Mouse (Mus musculus): Measurements from ENCODE around the gene Gga3. TPM values are rescaled to one million over a fixed set of nuclear protein-coding genes. Genes with fewer than 3 reads are reported as not detected.

Gene Gga3
- polyA plus RNA-seq, 1 experiment: 17.7 TPM

DNA sequence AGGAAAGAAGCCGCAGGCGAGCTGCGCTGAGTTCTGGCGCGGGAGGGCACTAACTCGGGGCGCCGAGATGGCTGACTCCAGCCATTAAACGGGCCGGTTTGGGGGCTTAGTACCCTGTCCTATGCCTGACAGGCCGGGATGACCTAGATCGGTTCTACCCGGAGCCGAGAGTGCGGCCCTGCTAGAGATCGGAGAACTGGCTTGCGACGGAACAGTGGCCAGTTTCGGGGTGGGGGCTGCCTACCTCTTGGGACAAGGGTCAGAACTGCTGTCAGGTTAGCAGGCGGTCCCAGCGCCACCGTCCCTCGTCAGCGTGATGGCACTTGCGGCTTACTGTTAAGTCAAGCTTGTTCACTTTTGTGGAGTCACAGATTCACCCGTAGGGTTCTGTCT, 449 bp upstream of the Gga3 start:
- H3K27me3 ChIP-seq (replicated peaks; ENCODE audit: control insufficient read depth, insufficient read depth, low read length): no peaks in the 10 kb centered on the region
- TF ChIP-seq POLR2A (IDR thresholded peaks at IDR 0.05; ENCODE audit: low read depth, low read length) (no peak), CTCF (conservative IDR thresholded peaks at IDR 0.05; ENCODE audit: insufficient read depth, insufficient read length, low read depth, low read length) (no peak)
- peaks cover 6% of the 10 kb centered on the region; the same call in 1 of the 2 replicates for H3K4me1 ChIP-seq (ENCODE audit: control insufficient read depth, insufficient read depth, low read length)
- H3K4me3 ChIP-seq (ENCODE audit: insufficient read depth, low read depth, low read length): peak overlapping the region; percentile 93
- 0 out of 2 replicates have a peak, but pooled peaks cover 1% of the 10 kb centered on the region for H3K36me3 ChIP-seq (ENCODE audit: control insufficient read depth, insufficient read depth, low read length)
- H3K27ac ChIP-seq (ENCODE audit: insufficient read depth, low read depth, low read length): peak overlapping the region; percentile 99
- DNase-seq: peak; percentile 48
- under 1% methylated on average over 26 of the region's 26 CpGs for WGBS

DNA sequence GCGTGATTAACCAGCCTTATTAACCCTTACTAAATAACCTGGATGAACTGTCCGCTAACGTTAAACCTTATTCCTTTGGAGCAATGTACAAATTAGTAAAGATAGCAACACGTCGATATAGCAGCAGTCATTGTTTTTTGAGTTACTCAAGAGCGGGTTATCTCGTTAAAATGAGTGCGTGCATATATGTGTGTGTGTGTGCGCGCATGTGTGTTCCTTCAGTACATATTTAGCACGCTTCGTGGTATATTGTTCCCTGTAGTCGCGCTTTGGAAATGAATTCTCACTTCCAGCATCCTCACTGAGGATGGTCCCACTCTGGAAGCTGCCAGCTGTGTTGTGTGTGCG, 749 bp downstream of the Gga3 start:
- H3K27me3 ChIP-seq (replicated peaks; ENCODE audit: control insufficient read depth, insufficient read depth, low read length): no peaks in the 10 kb centered on the region
- H3K27ac ChIP-seq (ENCODE audit: insufficient read depth, low read depth, low read length): peak overlapping the region; percentile 77
- H3K36me3 ChIP-seq (ENCODE audit: control insufficient read depth, insufficient read depth, low read length): 0 out of 2 replicates have a peak, but pooled peaks cover 1% of the 10 kb centered on the region
- H3K4me1 ChIP-seq (ENCODE audit: control insufficient read depth, insufficient read depth, low read length): peaks cover 6% of the 10 kb centered on the region; the same call in 1 of the 2 replicates
- peak overlapping the region; percentile 93 for H3K4me3 ChIP-seq (ENCODE audit: insufficient read depth, low read depth, low read length)
- TF ChIP-seq CTCF (conservative IDR thresholded peaks at IDR 0.05; ENCODE audit: insufficient read depth, insufficient read length, low read depth, low read length) (no peak), POLR2A (IDR thresholded peaks at IDR 0.05; ENCODE audit: low read depth, low read length) (no peak)
- WGBS: under 1% methylated on average over 15 of the region's 15 CpGs
- DNase-seq: no peak

DNA sequence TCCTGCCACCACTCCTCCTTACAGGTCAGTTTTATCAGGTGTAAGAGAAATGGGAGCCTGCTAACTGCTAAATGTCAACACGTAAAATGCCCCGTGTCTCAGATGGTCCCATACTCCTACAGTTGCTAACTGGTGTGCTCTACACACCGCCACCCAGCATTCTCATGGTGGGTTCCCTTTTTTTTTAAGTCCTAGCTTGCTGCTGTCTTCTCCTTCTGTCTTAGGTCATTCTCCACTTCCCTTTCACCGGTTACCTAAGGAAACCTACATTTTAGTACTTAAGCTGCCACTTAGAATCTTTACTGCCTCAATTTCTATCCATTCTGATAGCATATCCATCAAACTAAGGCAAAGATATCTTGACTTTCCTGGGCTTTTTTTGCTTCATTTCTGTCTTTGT, 2.7 kb downstream of the Gga3 start:
- Histone ChIP-seq H3K27me3 (replicated peaks; ENCODE audit: control insufficient read depth, insufficient read depth, low read length) (no peaks in the 10 kb centered on the region), H3K4me3 (ENCODE audit: insufficient read depth, low read depth, low read length) (no peak overlapping the region), H3K27ac (ENCODE audit: insufficient read depth, low read depth, low read length) (no peak overlapping the region), H3K36me3 (ENCODE audit: control insufficient read depth, insufficient read depth, low read length) (no peaks in the 10 kb centered on the region), H3K4me1 (ENCODE audit: control insufficient read depth, insufficient read depth, low read length) (peaks cover 6% of the 10 kb centered on the region; the same call in 1 of the 2 replicates)
- TF ChIP-seq CTCF (conservative IDR thresholded peaks at IDR 0.05; ENCODE audit: insufficient read depth, insufficient read length, low read depth, low read length) (no peak), POLR2A (IDR thresholded peaks at IDR 0.05; ENCODE audit: low read depth, low read length) (no peak)
- DNase-seq: no peak
- 69% methylated on average over 4 of the region's 4 CpGs for WGBS

DNA sequence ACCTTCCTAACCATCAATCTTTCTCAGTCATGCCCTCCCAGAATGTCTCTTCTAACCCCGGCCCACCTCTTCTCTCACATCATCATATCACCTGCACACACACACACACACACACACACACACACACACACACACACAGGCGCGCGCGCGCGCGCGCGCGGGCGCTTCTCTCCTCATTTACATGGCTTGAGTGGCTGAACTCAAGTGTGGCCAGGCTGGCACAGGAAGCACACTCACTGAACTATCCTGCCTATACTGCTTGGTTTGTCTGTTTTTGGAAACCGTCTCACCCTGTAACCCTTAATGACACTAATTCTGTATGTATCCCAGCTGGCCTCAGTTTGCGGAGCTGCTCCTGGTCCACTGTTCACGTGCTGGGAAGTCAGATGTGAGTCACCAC, 3.1 kb downstream of the Gga3 start:
- Histone ChIP-seq H3K27ac (ENCODE audit: insufficient read depth, low read depth, low read length) (no peak overlapping the region), H3K27me3 (replicated peaks; ENCODE audit: control insufficient read depth, insufficient read depth, low read length) (no peaks in the 10 kb centered on the region), H3K4me1 (ENCODE audit: control insufficient read depth, insufficient read depth, low read length) (peaks cover 6% of the 10 kb centered on the region; the same call in 1 of the 2 replicates), H3K4me3 (ENCODE audit: insufficient read depth, low read depth, low read length) (no peak overlapping the region), H3K36me3 (ENCODE audit: control insufficient read depth, insufficient read depth, low read length) (no peaks in the 10 kb centered on the region)
- TF ChIP-seq POLR2A (IDR thresholded peaks at IDR 0.05; ENCODE audit: low read depth, low read length): no peak
- no peak for TF ChIP-seq CTCF (conservative IDR thresholded peaks at IDR 0.05; ENCODE audit: insufficient read depth, insufficient read length, low read depth, low read length)
- no peak for DNase-seq
- 89% methylated on average over 15 of the region's 15 CpGs for WGBS

- Histone ChIP-seq H3K27me3 (replicated peaks; ENCODE audit: control insufficient read depth, insufficient read depth, low read length) (no peaks in the 10 kb centered on the region), H3K36me3 (ENCODE audit: control insufficient read depth, insufficient read depth, low read length) (no peaks in the 10 kb centered on the region), H3K4me3 (ENCODE audit: insufficient read depth, low read depth, low read length) (no peak overlapping the region), H3K27ac (ENCODE audit: insufficient read depth, low read depth, low read length) (no peak overlapping the region), H3K4me1 (ENCODE audit: control insufficient read depth, insufficient read depth, low read length) (peaks cover 6% of the 10 kb centered on the region; the same call in 1 of the 2 replicates)
- TF ChIP-seq CTCF (conservative IDR thresholded peaks at IDR 0.05; ENCODE audit: insufficient read depth, insufficient read length, low read depth, low read length) (no peak), POLR2A (IDR thresholded peaks at IDR 0.05; ENCODE audit: low read depth, low read length) (no peak)
- no peak for DNase-seq
- WGBS: 91% methylated on average over 7 of the region's 7 CpGs
These were observed 4.1 kb downstream of the Gga3 start for GRCm38 (mm10) chr11:115599722-115600121.

DNA sequence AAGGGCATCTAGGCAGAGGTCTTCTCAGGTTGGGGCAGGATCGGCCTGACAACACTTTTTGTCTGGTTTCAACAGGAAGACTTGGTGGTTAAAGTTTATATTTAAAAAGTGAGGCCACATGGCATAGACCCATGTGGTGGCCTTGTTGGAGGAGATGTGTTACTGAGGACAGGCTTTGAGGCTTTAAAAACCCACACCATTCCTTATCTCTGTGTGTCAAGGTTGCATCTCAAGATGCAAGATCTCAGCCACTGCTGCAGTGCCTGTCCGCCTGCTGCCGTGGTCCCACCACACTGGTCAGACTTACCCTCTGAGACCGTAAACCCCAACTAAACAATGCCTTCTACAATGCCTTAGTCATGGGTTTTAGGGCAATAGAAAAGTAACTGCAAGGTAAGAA, 5.5 kb downstream of the Gga3 start:
- peaks cover 6% of the 10 kb centered on the region; the same call in 1 of the 2 replicates for H3K4me1 ChIP-seq (ENCODE audit: control insufficient read depth, insufficient read depth, low read length)
- 94% methylated on average over 4 of the region's 4 CpGs for WGBS
- H3K27me3 ChIP-seq (replicated peaks; ENCODE audit: control insufficient read depth, insufficient read depth, low read length): no peaks in the 10 kb centered on the region
- no peak for DNase-seq
- no peak overlapping the region for H3K27ac ChIP-seq (ENCODE audit: insufficient read depth, low read depth, low read length)
- H3K4me3 ChIP-seq (ENCODE audit: insufficient read depth, low read depth, low read length): no peak overlapping the region
- TF ChIP-seq POLR2A (IDR thresholded peaks at IDR 0.05; ENCODE audit: low read depth, low read length): no peak
- TF ChIP-seq CTCF (conservative IDR thresholded peaks at IDR 0.05; ENCODE audit: insufficient read depth, insufficient read length, low read depth, low read length): no peak
- no peaks in the 10 kb centered on the region for H3K36me3 ChIP-seq (ENCODE audit: control insufficient read depth, insufficient read depth, low read length)

GRCm38 (mm10) chr11:115595209-115595608, 8.6 kb downstream of the Gga3 start:
- TF ChIP-seq POLR2A (IDR thresholded peaks at IDR 0.05; ENCODE audit: low read depth, low read length): no peak
- no peak for TF ChIP-seq CTCF (conservative IDR thresholded peaks at IDR 0.05; ENCODE audit: insufficient read depth, insufficient read length, low read depth, low read length)
- Histone ChIP-seq H3K4me1 (ENCODE audit: control insufficient read depth, insufficient read depth, low read length) (no peaks in the 10 kb centered on the region), H3K27me3 (replicated peaks; ENCODE audit: control insufficient read depth, insufficient read depth, low read length) (no peaks in the 10 kb centered on the region), H3K36me3 (ENCODE audit: control insufficient read depth, insufficient read depth, low read length) (no peaks in the 10 kb centered on the region), H3K27ac (ENCODE audit: insufficient read depth, low read depth, low read length) (no peak overlapping the region), H3K4me3 (ENCODE audit: insufficient read depth, low read depth, low read length) (no peak overlapping the region)
- over 99% methylated on average over 3 of the region's 3 CpGs for WGBS
- DNase-seq: no peak

All from kidney, adult 2 months (tissue).